Mouse (Mus musculus) spleen, embryonic (tissue): ENCODE measurements around the gene Esam.

Experiments
- CTCF ChIA-PET: fragments of 350-600 bp; sonication (Branson Sonifier 250); formaldehyde crosslinking; loops from one replicate; lab custom pipeline; 2022; lab: Charles Lee

Esam gene

DNA sequence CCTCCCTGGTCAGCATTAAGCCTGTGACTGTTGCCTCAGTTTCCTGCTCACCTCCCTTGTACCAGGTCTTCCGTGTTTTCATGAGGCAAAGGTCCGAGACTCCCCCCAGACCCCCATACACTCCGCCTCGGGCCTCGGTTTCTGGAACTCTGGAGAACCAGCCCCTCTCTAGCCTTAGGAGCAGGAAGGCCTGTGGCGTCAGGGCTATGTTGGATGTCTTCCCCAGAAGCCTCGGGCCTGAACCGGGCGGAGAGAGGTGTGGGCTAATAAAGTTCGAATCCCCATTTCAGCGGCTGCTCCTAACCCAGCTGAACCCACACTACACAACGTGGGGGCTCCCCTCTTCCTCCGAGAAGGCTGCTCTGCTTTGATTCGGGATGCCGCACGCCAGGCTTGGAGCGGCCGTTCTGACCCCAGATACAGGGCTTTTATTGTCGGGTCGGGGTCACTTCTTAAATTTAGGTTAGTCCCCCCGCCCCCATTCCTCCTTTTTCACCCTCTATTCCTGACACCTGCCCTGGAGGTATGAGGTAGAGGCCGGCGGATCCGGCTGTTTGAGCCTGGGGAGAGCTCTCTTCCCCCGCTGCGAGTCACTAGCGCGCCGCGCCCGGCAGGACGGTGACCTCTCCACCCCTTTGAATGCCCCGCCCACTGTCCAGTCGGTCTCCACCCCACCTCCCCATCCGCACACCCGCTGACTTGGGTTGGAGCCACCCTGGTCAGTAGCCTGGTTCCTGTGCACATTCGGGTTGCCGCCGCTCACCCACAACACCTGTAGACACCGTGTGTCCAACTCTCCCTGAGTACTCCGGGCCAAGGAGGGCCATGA, at the start of gene Esam:
Gene Esam, plus strand, starts transcription at position 683 of the 829 bp plus-strand sequence.
- CTCF ChIA-PET = no interaction called here

DNA sequence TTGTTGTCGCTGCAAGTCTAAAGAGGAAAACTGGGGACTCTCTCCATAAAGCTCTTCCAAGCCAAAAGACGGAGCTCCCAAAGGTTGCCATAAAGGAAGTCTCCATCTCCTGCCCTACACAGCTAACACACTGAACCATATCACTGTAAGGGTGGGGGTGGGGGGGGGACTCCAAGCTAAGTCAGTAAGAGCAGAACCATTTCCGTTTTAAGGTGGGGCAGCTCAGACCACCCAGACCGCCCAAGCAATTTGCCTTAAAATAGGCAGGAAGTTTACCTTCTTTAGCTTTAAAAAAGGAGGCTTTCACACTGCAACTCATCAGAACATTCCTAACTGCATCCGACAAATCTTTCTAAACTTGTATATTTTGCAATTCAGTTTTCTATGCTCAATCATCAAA, 42.7 kb upstream of the Esam start:
- CTCF ChIA-PET = interaction anchor here (0.6 kb wide), 1 partner anchor 130 kb away, joined by 3 read pairs; no protein-coding TSS in a partner anchor

DNA sequence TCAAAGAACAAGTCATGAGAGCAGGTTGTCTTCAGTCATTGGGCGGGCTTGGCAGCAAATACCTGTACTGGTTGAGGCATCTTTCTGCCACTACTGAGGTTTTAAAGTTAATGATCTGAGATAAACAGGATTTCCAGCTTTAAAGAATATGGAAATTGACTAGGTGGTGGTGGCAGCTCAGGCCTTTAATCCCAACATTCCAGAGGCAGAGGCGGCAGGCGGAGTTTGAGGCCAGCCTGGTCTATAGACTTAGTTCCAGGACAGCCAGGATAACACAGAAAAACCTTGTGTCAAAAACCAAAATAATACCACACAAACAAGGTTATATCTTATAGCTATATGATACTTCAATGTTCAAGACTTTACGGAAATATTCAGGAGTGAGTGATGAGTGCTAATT, 39.8 kb upstream of the Esam start:
- CTCF ChIA-PET = no interaction called here

DNA sequence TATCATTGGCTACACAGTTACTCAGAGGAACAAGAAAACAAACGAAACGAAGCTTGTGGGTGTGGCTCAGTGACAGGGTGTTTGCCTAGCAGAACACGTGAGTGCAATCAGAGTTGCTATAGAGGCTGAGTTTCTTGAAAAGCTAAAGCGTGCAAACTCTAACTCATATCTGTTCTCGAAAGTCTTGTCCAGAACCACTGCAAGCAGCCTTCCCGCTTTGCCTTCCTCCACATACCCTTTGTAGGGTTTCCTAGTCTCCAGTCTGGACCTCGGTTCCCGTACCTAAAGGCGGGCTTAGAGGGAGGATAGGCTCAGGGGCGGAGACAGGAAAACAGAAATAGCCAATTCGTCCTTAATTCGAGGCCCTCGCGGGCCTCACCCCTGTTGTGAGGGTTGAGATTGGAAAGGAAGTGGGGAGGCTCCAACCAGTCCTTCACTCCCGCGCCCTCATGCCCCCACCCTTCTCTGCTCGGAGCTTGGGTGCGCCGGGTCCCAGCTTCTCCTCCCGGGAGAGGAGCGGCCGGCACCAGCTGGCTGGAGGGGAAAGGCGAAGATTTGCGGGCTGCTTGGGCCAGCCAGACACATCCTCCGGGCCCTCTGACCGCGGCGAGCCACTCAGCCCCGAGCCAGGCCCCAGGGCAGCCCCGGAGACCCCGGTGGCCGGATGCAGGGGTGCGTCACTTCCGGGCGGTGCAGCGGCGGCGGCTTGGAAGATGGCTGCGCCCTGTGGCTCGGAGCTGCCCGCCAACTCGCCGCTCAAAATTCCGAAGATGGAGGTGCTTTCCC, 39.1 kb upstream of the Esam start, which contains the start of gene Msantd2:
Gene Msantd2, plus strand, starts transcription at position 709 of the 786 bp plus-strand sequence.
- CTCF ChIA-PET = no interaction called here

DNA sequence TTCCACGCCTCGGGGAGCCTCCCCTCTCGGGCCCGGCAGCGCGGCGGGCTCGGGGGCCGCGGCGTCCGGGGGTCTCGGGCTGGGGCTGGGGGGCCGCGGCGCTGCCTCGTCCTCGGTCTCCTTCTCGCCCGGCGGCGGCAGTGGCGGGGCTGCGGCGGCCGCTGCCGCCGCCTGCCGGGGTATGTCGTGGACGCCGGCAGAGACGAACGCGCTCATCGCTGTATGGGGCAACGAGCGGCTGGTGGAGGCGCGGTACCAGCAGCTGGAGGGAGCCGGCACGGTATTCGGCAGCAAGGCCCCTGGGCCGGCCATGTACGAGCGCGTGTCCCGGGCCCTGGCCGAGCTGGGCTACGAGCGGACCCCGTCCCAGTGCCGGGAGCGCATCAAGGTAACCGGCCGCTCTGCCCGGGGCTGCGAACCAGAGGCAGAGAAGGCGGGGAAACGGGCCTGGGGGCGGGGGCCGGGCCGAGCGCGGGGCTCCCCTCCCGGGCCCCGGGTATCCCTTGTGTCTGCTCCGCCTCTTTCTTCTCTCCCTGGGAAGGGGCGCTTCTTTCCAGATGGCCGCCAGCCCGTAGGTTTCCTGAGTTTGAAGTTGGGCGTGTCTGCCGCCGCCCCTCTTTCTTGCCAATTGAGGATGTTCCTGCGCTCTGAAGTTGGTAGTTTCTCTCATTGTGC, 38.3 kb upstream of the Esam start:
- CTCF ChIA-PET = no interaction called here

DNA sequence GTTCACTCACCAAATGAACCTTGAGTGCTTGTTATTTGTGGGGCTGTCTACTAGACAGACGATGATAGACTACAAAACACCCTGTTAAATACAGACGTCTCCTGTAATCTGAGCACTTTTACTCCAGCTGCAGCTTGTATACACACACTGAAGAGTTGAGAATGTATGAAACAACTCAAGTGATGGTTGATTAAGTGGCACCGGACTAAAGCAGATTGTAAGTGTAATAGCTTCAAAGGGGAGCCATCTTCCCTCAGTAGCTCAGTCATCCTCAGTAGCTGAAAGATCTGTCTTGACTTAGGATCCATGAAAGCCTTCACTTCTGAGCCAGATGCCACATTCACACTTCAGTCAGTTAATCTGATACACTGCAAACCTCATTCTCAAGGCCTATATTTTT, 32.1 kb upstream of the Esam start:
- CTCF ChIA-PET = no interaction called here

DNA sequence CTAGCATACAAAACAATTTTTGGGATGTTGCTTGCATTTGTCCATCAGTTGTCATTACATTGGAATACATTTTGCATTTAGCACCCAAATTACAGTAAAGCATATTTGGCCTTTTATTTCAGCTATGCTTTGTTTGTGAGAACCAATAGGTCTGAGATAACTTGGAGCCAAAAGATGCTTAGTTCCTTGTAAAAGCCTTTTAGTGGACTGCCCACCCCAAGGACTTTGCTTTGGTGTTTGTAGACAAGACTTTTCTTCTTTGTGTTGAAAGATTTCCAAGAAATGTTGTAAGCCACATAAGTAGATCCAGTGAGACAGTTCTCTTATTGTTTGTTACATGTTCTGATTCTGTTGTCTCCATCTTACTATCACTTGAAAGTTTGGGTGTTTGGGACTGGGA, 31.6 kb upstream of the Esam start:
- CTCF ChIA-PET = no interaction called here

DNA sequence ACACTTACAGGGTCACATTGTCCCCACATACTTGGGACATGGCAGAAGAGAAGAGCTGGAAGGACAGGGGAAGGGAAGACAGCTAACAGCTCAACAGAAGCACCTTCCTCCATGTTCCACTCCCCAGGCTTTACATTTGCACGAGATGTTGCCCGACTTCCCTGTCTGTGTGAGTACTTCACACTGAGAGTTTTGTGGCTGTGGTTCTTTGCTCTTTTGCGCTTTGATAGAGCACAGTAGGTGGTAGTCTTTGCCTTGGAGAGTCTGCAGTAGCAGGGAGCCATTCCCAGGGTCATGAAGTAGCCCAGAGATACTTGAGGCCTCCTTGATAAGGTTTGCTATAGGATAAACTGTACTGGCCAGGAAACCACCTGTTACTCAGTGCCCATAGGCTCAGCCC, 27.7 kb upstream of the Esam start:
- CTCF ChIA-PET = no interaction called here

DNA sequence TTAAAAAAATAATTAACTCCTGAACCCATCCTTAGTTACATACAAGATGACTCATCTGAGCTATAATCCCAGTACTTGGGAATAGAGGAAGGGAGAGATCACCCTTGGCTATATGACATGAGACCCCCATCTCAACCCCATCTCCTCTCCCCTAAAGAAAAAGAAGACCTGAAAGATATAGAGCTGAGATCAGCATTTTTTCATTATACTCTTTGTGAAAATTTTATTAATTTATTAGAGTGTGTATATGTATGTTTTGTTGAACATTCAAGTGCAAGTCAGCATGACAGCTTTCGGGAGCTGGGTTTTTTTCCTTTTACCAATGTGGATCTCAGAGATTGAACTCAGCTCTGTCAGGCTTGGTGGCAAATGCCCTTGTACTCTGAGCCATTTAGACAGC, 26.7 kb upstream of the Esam start:
- CTCF ChIA-PET = no interaction called here

DNA sequence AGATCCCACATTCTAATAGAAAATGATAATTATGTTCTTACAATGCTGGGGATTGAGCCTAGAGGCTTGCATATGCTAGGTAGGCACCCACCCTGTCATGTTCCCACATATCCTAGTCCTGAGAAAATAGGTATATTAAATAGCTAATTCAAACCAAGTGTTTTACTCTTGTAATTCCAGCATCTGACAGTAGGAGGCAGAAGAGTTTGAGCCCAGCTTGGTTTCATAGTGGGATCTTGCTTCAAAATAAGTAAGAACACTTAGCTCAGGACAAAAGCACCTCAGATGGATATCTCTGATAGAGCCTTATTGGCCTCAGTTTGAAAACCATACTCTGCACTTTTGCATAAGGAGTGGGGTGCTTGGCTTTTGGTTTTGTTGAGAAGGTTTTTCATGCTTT, 23.5 kb upstream of the Esam start:
- CTCF ChIA-PET = interaction anchor here (0.6 kb wide), 1 partner anchor 246 kb away, joined by 3 read pairs; no protein-coding TSS in a partner anchor

DNA sequence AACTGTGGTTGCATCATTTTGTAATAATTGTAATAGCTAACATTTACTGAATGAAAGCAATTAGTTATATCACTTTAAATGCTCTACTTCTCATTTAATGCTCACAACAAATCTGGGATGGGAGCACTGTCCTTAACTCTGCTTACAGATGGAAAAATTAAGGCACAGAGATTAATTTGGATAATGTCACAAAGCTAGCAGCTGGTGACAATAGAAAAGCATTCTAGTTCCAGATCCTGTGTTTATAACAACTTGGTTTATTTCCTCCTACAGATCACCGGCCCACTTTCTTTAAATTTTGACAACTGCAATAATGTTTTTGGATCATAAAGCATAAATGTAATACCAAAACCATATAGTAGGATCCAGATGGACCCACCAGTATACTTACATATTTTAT, 21.9 kb upstream of the Esam start:
- CTCF ChIA-PET = no interaction called here

DNA sequence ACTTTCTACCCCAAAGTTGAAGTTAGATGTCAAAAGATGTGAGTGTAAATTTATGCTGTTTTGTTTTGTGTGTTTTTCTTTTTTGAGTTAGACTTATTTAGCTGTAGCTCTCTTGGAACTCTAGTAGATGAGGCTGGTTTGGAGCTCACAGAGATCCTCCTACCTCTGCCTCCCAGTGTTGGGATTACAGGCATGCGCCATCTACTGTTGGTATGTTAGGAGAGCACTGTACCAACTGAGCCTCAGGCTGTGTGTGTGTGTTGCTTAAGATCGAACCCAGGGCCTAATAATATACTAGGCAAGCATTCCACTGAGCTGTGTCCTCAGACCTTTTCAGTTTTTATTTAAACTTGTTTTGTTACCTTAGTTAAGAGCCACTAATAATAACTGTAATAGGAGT, 15.8 kb upstream of the Esam start:
- CTCF ChIA-PET = no interaction called here

DNA sequence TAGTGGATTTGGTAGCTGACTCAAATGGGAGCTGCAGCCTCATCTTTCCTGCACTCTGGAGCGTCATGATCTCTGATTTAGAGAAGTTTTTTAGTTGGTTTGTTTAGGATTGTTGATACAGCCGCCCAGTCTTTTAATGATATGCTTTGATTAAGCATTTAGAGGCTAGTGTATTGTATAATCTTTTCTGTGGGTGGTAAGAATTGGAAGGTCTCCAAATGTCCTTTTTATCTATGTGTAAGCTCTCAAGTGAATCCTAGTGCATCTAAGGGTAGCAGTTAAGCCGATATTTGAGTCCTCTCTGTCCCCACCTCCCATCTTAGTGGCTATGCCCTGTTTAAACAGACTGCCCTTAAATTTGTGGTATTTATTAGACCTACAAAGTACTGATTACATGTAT, 13.4 kb upstream of the Esam start:
- CTCF ChIA-PET = no interaction called here

DNA sequence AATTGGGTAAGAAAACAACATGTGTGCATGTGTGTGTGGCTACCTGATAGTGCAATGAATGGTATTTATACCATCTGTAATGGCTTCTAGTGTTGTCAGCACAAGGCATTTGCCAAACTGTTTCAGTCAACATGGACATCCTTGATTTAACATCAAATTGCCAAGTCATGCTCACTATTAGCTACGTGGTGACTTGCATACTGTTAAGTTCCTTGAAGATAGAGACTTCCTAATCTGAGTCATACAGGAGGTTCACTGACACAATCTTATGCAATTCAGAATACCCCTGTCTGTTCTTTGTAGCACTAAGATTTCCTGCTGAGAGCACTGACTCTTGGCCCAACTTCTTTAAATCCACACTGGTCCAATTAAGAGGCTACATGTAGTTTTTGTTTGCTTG, 10.4 kb upstream of the Esam start:
- CTCF ChIA-PET = no interaction called here

DNA sequence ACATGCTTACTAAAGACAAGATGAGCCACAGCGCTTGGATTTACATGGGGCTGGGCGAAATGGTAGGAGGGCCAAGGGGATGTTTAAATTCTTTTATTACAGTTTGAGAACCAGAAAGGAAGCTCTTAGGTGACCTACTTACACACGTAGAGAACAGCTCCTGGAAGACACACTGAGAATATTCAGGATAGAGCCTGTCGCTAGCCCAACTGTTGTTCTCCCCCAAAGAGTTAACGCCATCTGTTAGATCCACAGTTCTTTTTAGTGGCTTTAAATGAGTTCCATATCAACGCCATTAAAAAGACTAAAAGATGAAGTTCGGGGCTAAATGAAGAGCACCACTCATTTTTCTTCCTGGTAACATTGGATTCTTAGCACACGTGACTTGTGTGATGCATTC, 8.9 kb upstream of the Esam start:
- CTCF ChIA-PET = no interaction called here

DNA sequence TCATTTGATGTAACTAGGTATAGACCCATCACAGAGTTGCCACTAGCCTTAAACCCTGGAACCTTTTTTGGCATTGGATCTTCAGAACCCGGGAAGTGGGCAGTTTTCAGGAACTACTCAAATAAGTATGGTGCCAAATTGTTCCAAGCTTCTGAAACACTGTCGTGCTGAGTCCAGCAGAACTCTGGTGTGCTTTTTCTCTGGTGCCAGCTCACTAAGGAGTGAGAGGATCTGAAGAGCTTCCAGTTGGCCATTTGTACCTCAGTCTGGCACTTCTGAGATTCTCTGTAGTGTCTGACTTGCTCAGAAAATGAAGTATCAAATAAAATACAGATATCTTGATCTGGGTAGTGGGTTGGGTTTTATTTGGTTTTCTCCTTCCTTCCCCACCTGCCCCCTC, 7.9 kb upstream of the Esam start:
- CTCF ChIA-PET = no interaction called here

DNA sequence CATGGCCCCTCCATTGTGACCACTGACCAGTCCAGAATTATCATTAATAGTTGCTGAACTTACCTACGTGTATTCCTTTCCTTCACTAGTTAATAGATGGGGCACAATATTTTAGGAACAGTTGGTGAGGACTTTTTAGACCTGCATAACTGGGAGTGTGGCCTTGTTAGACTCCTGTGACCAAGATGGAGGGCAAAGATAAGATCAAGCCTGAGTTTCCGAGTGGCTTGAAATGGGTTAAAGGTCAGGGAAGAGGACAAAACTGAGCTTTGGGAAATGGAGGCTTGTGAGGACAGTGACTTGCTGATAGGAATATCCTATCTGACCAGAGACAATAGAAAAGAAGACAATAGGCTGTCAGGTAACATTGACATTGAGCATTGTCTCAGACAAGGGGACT, 2.4 kb upstream of the Esam start:
- CTCF ChIA-PET = interaction anchor here (0.7 kb wide), 1 partner anchor 10 kb away, joined by 4 read pairs; no protein-coding TSS in a partner anchor

DNA sequence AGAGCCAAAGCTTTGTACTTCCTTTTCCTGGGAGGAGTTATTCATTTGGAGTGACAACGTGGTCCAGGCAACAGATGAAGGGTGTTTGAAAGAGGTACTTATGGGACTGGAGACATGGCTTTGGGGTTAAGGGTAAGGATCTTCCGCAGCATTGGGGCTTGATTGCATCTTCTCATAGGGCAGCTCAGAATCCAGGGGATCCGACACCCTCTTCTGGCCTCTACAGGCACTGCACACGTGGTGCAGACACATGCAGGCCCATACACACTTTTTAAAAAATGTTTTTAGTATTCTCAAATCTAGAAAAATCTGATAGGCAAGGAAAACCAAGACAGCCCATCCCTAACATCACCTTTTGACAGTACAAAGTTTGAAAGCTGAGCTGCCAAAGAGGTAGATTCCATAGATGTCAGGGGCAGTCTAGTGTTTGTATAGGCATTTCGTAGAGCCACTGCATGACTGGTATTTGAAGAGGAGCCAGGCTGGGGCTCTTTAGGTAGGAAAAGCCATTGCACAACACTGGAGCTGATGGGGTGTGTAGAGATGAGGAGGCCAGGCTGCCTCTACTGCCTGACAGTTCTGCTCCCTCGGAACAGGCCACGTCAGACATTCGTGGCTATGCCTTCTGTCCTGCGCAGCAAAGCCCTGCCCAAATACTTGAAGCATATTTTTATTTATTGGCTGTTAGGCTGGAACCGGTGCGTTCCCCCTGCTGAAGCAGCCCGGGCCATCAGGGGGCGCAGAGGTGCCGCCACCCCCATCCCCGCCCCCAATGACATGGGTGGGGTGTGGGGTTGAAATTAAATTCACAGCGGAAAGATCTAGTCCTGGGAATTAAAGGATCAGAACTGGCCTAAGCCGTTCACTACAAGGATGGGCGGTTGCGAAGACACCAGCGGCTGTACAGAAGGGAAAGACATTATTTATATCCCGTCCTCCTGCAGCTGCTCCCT, 1.2 kb upstream of the Esam start:
- CTCF ChIA-PET = no interaction called here

DNA sequence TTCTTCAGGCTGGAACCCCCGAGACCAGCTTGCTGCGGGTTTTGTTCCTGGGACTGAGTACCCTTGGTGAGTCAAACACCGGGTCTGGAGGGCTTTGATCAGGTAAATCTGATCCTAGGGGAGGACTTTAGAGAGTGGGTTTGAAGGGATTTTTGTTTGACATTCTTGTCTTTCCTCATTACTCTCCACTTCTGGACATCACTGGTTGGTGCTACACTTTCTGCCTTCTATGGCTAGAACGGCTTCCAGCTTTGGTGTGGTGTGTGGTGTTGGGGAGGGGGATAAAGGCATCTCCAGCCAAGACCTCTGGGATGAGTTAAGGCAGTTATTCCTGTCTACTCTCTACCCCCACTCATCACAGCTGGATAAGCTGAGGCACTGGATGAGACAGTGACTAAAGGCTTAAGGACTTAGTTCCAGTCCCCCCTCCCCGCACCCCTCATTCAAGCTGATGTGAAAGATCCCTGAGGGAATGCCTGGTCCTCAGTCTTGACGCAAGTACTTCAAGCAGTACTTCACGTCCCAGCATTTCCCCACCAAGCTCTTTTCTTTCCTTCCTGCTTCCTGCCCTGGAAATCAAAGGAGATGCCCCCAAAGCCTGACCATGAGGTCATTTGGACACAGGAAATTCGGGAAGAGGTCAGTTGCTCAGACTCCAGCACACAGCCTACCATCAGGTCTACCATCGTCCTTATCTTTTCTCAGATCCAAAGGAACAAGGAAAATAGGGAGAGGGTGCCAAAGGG, 520 bp downstream of the Esam start:
- CTCF ChIA-PET = interaction anchor here (0.6 kb wide), 1 partner anchor 77 kb away, joined by 3 read pairs; no protein-coding TSS in a partner anchor
